12 mouse cellular contexts compared by ENCODE assay signal in the genomic region with DNA sequence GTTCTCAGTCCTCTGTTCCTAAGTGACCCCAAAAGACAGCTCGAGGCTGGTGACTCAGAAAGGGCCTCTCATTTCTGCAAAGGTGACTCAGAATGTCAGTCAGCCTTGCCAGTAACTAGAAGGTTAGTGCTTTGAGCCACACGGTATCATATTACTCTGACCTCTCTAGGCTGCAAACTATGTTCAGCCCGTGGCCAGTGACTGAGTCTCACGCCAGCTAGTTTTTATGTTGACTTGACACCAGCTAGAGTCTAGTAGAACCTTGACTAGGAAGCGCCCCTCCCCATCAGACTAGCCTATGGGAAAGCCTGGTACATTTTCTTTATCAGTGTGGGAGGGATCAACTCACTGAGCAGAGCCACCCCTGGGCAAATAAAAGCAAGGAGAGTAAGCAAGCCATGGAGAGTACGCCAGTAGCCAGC. TPM values are rescaled to one million over a fixed set of nuclear protein-coding genes. Genes with fewer than 3 reads are reported as not detected.
DNase-seq lines count a peak whose midpoint lies in the region; ATAC-seq and TF ChIP-seq lines count a peak whose summit lies in the region.
"Had no signal": no experiment of that assay in that cellular context is flagged by ENCODE, and none has a peak within 500 bp of the region (broad histone marks: within the 10 kb centered on the region; RNA-seq: fewer than 3 reads in every experiment).

No protein-coding gene starts in this region.

- TF ChIP-seq CTCF in left cerebral cortex, adult 2 months (IDR thresholded peaks at IDR 0.05): no peak

- intact Hi-C loops in left cerebral cortex, adult 2 months (cut with DNase I): no loop called here
- intact Hi-C loops in left cerebral cortex, postnatal 36 days (cut with DNase I): no loop called here

- no peaks in the 10 kb centered on the region for H3K27me3 ChIP-seq in liver, embryonic 12.5 days (replicated peaks)
- H3K27me3 ChIP-seq: embryonic facial prominence, embryonic 13.5 days; forebrain, embryonic 15.5 days; intestine, embryonic 15.5 days had no signal

- H3K27ac ChIP-seq in left cerebral cortex, adult 2 months: peak overlapping the region; percentile 61
- peak overlapping the region; percentile 17; the same call in 1 of the 2 replicates for H3K27ac ChIP-seq in liver, embryonic 12.5 days
- H3K27ac ChIP-seq: embryonic facial prominence, embryonic 13.5 days; forebrain, embryonic 15.5 days; intestine, embryonic 15.5 days had no signal

- ATAC-seq in liver, embryonic 12.5 days: peak; percentile 66
- ATAC-seq: forebrain, embryonic 15.5 days; intestine, embryonic 15.5 days had no signal

- DNase-seq in adrenal gland, adult (ENCODE audit: inconsistent age in 2 of 2, low spot score in 1 of 2): peak; percentile 82 to 87
- DNase-seq in adrenal gland, postnatal 4 days (ENCODE audit: low spot score in 2 of 2): no peak
- no peak for DNase-seq in left cerebral cortex, adult 2 months (ENCODE audit: extremely low spot score in 1 of 2, low spot score in 2 of 2)
- DNase-seq in left cerebral cortex, postnatal 36 days (ENCODE audit: low spot score in 2 of 2): no peak
- DNase-seq in adipocyte (ENCODE audit: low spot score): no peak
- DNase-seq in frontal cortex, postnatal 36 days (ENCODE audit: low spot score in 2 of 2): no peak
- no peak for DNase-seq in ovary, adult 18-20 months (ENCODE audit: low spot score)
- DNase-seq: cerebellum, postnatal 10 days had no signal

- no peaks in the 10 kb centered on the region for H3K4me1 ChIP-seq in liver, embryonic 12.5 days
- H3K4me1 ChIP-seq: intestine, embryonic 15.5 days had no signal

- no peaks in the 10 kb centered on the region for H3K9me3 ChIP-seq in liver, embryonic 12.5 days (replicated peaks)
- H3K9me3 ChIP-seq: embryonic facial prominence, embryonic 13.5 days; forebrain, embryonic 15.5 days; intestine, embryonic 15.5 days had no signal

- 58% methylated on average over 6 of the region's 6 CpGs for WGBS in liver, embryonic 12.5 days (ENCODE audit: insufficient replicate concordance)

- H3K4me3 ChIP-seq in left cerebral cortex, adult 2 months: no peak overlapping the region
- no peak overlapping the region for H3K4me3 ChIP-seq in liver, embryonic 12.5 days
- H3K4me3 ChIP-seq: embryonic facial prominence, embryonic 13.5 days; forebrain, embryonic 15.5 days; intestine, embryonic 15.5 days had no signal

- H3K9ac ChIP-seq in liver, embryonic 12.5 days: no peak overlapping the region
- H3K9ac ChIP-seq: embryonic facial prominence, embryonic 13.5 days; forebrain, embryonic 15.5 days; intestine, embryonic 15.5 days had no signal

- H3K36me3 ChIP-seq in liver, embryonic 12.5 days: peaks cover 37% of the 10 kb centered on the region

- no peak overlapping the region for H3K4me2 ChIP-seq in liver, embryonic 12.5 days
- H3K4me2 ChIP-seq: embryonic facial prominence, embryonic 13.5 days; forebrain, embryonic 15.5 days; intestine, embryonic 15.5 days had no signal

RNA-seq across cellular contexts. Expression of gene Dpy19l3, which starts 9.0 kb away (rescaled TPM):
- 10 to 100 TPM; 63.6 to 70.9 TPM for total RNA-seq in adrenal gland, postnatal 4 days (2021)
- total RNA-seq in left cerebral cortex, adult 2 months (2021): 10 to 100 TPM; 65.4 to 90.4 TPM
- 10 to 100 TPM; 56.6 to 79.9 TPM for total RNA-seq in left cerebral cortex, postnatal 36 days (2021)
- polyA plus RNA-seq in liver, embryonic 12.5 days (2016; fragmentation: Nextera tagmentation; extraction: Ambion mirVana): 9.0 and 12.5 TPM in 2 replicates

RNA-seq across cellular contexts. Expression of gene Zfp507, which starts 57.5 kb away (rescaled TPM):
- total RNA-seq in adrenal gland, postnatal 4 days (2021): 10 to 100 TPM; 39.2 to 39.5 TPM
- 10 to 100 TPM; 29.9 to 32.2 TPM for total RNA-seq in left cerebral cortex, adult 2 months (2021)
- 10 to 100 TPM; 29.4 to 33.2 TPM for total RNA-seq in left cerebral cortex, postnatal 36 days (2021)
- 8.8 and 9.2 TPM in 2 replicates for polyA plus RNA-seq in liver, embryonic 12.5 days (2016; fragmentation: Nextera tagmentation; extraction: Ambion mirVana)

Comparison
In these comparisons a context has a peak if more than half of its experiments do, and no peak if none do; other contexts are left out.
1. DNase-seq: peak in adrenal gland, adult (2 of 2); none in adrenal gland, postnatal 4 days (0 of 2), left cerebral cortex, adult 2 months (0 of 2), left cerebral cortex, postnatal 36 days (0 of 2), adipocyte (single experiment), frontal cortex, postnatal 36 days (0 of 2) and ovary, adult 18-20 months (single experiment).